Mouse (Mus musculus) limb, embryonic 14.5 days (tissue): ENCODE measurements around the gene Gabra6. TPM values are rescaled to one million over a fixed set of nuclear protein-coding genes. Genes with fewer than 3 reads are reported as not detected.

Source experiments
- ATAC-seq: fragments of 200-750 bp; cut with Nextera tagmentation; 2 replicates; pipeline ENCODE4 v1.8.0; 2017; ENCODE audit warnings: low read depth, moderate number of reproducible peaks, moderate TSS enrichment; ENCODE audit not compliant: low FRiP score
- DNase-seq: peaks from one replicate; pipeline ENCODE4 v3.0.0-alpha.2; 2015; ENCODE audit warnings: low spot score
- H3K27ac ChIP-seq: fragments of 300-500 bp; sonication (generic); replicated peaks from 2 replicates; pipeline ENCODE4 v1.5.1; 2014; ENCODE audit warnings: low read depth, mild to moderate bottlenecking, low read length, moderate library complexity, mixed read lengths
- H3K27me3 ChIP-seq: fragments of 300-500 bp; sonication (generic); 2 replicates; pipeline ENCODE4 v1.6.1; 2014; ENCODE audit warnings: low read length, mixed read lengths; ENCODE audit not compliant: control insufficient read depth, insufficient read depth
- H3K36me3 ChIP-seq: fragments of 300-500 bp; sonication (generic); 2 replicates; pipeline ENCODE4 v1.6.1; 2014; ENCODE audit warnings: mild to moderate bottlenecking, low read length, moderate library complexity, mixed read lengths; ENCODE audit not compliant: control insufficient read depth, insufficient read depth
- H3K4me1 ChIP-seq: fragments of 300-500 bp; sonication (generic); 2 replicates; pipeline ENCODE4 v1.6.1; 2014; ENCODE audit warnings: antibody characterized with exemption, low read length, mixed read lengths; ENCODE audit not compliant: control insufficient read depth, insufficient read depth
- H3K4me2 ChIP-seq: fragments of 300-500 bp; sonication (generic); replicated peaks from 2 replicates; pipeline ENCODE4 v1.6.1; 2014; ENCODE audit warnings: low read depth, mild to moderate bottlenecking, low read length, moderate library complexity; ENCODE audit not compliant: severe bottlenecking
- H3K4me3 ChIP-seq: fragments of 300-500 bp; sonication (generic); replicated peaks from 2 replicates; pipeline ENCODE4 v1.5.1; 2014; ENCODE audit warnings: low read length
- H3K9ac ChIP-seq: fragments of 300-500 bp; sonication (generic); 2 replicates; pipeline ENCODE4 v1.6.1; 2014; ENCODE audit warnings: mild to moderate bottlenecking, low read depth, low read length, moderate library complexity; ENCODE audit not compliant: severe bottlenecking
- H3K9me3 ChIP-seq: fragments of 300-500 bp; sonication (generic); 2 replicates; pipeline ENCODE4 v1.6.1; 2016; ENCODE audit warnings: low read length; ENCODE audit not compliant: control insufficient read depth
- POLR2A ChIP-seq: fragments of 200-500 bp; IDR thresholded peaks from 2 replicates; pipeline ENCODE4 v1.8.0; 2012; ENCODE audit warnings: inconsistent platforms, mild to moderate bottlenecking, moderate library complexity, borderline replicate concordance; ENCODE audit not compliant: insufficient read depth, insufficient read length; ENCODE audit errors: extremely low read depth
- WGBS: fragments of 180-500 bp; shearing (Covaris S2); extraction: QIAGEN DNeasy Blood & Tissue Kit; methylation state at CpG from one replicate; pipeline ENCODE4 v1.1.7; 2014; 5-methylcytosine and 5-hydroxymethylcytosine counted together
- polyA plus RNA-seq, 2 experiments: library from polyadenylated mRNA; depleted of rRNA in 1 of 2; stranded (reverse) in 1 of 2; unstranded in 1 of 2; fragments of >200 nt; fragmentation: Nextera tagmentation in 1 of 2; extraction: Ambion mirVana in 1 of 2; gene quantifications; 2 replicates each; pipeline versions ENCODE4 v1.2.1 to v1.2.3; 2012 to 2014

Gabra6 gene
- polyA plus RNA-seq, 2 experiments: not detected

DNA sequence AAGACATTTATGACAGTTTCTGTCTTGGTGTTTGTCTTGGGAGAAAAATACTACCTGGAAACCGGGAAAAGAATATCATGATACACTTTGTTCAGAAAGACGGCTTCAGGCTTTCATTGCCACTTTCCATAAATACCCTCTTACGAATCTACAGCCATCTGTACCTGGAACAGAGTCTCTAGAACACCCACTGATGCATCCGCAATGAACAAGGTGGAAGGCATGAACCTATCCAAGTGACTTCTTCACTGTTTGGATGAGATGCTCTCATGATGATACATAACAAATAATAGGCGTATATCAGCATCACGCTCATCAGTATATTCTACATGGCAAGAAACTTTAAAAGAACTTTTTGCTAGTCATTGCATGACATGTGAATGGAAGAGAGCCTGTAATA lies 1.8 kb downstream of the Gabra6 start:
- Histone ChIP-seq H3K36me3 (no peaks in the 10 kb centered on the region), H3K4me1 (no peaks in the 10 kb centered on the region), H3K9me3 (no peaks in the 10 kb centered on the region), H3K4me3 (no peak overlapping the region), H3K27me3 (no peaks in the 10 kb centered on the region), H3K9ac (no peak overlapping the region), H3K27ac (no peak overlapping the region), H3K4me2 (no peak overlapping the region)
- WGBS: 90% methylated on average over 6 of the region's 6 CpGs
- DNase-seq (no peak), ATAC-seq (no peak)
- no peak for TF ChIP-seq POLR2A

DNA sequence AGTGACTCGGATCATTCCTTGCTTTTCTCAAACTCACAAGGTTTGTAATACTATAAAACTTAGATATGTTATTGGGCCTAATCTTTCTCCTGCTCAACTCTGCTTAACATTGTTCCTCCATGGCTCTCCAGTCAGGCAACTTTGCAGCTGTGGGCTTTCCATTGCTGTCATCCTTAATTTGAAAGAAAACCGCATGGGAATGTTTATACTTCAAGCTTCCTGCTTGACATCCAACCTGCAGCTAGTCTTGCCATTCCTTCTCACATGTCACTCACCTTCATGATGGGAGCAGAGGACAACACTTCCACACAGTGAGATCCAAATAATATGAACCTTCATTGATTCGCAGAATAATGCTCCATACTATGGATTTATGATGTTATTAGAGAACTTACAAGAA lies 2.9 kb downstream of the Gabra6 start:
- no peak overlapping the region for H3K9ac ChIP-seq
- H3K4me1 ChIP-seq: no peaks in the 10 kb centered on the region
- H3K27me3 ChIP-seq: no peaks in the 10 kb centered on the region
- no peak for TF ChIP-seq POLR2A
- DNase-seq: no peak
- WGBS: 89% methylated on average over 3 of the region's 3 CpGs
- no peak overlapping the region for H3K27ac ChIP-seq
- H3K36me3 ChIP-seq: no peaks in the 10 kb centered on the region
- no peaks in the 10 kb centered on the region for H3K9me3 ChIP-seq
- H3K4me3 ChIP-seq: no peak overlapping the region
- ATAC-seq: no peak
- H3K4me2 ChIP-seq: no peak overlapping the region

DNA sequence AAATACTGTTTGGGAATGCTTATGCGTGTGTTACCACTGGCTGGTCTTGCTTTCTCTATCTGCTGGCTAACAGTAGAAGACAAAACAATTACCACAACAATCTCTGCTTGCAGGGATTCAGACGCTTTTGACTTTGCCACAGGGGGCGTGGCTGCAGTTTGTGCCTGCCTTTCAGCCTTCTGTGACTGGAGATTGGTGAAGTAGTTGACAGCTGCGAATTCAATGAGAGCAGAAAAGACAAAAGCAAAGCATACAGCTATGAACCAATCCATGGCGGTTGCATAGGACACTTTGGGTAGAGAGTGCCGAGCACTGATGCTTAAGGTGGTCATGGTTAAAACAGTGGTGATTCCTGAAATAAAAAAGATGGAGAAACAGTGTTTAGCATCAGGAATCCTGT lies 6.0 kb downstream of the Gabra6 start:
- ATAC-seq: no peak
- TF ChIP-seq POLR2A: no peak
- DNase-seq: no peak

DNA sequence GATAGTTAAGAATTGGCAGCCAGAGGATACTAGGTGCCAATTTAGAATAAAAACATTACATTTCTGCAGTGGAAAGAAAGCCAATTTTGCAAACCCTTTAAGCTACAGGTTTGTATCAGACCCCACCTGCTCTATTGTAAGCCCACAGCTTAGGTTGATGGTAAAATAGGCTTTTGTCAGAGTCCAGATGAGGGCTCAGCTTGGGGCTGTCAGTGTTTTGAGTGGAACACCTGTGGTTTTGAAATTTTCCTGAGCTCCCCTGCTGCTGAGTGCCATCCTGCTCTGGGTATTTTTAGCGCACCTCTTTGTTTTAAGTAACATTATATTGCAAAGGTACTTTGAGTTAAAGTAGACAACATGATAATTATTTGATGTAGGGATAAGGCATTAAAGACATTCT lies 10.0 kb downstream of the Gabra6 start:
- Histone ChIP-seq H3K36me3 (no peaks in the 10 kb centered on the region), H3K4me1 (no peaks in the 10 kb centered on the region), H3K9me3 (no peaks in the 10 kb centered on the region), H3K4me2 (no peak overlapping the region), H3K9ac (no peak overlapping the region), H3K27ac (no peak overlapping the region), H3K4me3 (no peak overlapping the region), H3K27me3 (no peaks in the 10 kb centered on the region)
- no peak for TF ChIP-seq POLR2A
- no peak for DNase-seq
- ATAC-seq: no peak
- 66% methylated on average over 1 of the region's 1 CpGs for WGBS

More for the DNA sequence above, 6.0 kb downstream of the Gabra6 start:
- Histone ChIP-seq H3K4me2 (no peak overlapping the region), H3K27ac (no peak overlapping the region), H3K4me1 (no peaks in the 10 kb centered on the region), H3K9me3 (no peaks in the 10 kb centered on the region), H3K27me3 (no peaks in the 10 kb centered on the region), H3K4me3 (no peak overlapping the region), H3K9ac (no peak overlapping the region), H3K36me3 (no peaks in the 10 kb centered on the region)
- WGBS: 22% methylated on average over 6 of the region's 6 CpGs

DNA sequence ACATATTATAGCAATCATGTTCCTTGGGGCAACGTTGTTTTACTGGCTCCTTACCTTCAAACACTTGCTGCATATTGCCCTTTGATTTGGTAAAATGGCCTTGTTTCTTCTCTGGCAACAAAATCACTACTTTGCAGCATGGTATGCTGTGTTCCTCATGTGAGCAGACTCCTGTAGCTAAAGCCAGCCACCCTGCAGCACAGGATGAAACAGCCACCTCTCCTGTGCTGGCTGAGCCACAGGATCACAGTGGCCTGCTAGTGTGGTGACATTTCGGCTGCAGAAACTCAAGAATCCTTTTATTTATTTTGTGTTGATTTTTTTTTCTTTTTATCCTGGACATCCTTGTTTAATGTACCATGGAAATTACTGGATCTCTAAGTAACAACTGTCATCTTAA lies 11.8 kb downstream of the Gabra6 start:
- Histone ChIP-seq H3K9me3 (no peaks in the 10 kb centered on the region), H3K4me1 (no peaks in the 10 kb centered on the region), H3K27me3 (no peaks in the 10 kb centered on the region), H3K36me3 (no peaks in the 10 kb centered on the region), H3K4me2 (no peak overlapping the region), H3K27ac (no peak overlapping the region), H3K4me3 (no peak overlapping the region), H3K9ac (no peak overlapping the region)
- DNase-seq: no peak
- WGBS: 67% methylated on average over 2 of the region's 2 CpGs
- no peak for ATAC-seq
- TF ChIP-seq POLR2A: no peak

DNA sequence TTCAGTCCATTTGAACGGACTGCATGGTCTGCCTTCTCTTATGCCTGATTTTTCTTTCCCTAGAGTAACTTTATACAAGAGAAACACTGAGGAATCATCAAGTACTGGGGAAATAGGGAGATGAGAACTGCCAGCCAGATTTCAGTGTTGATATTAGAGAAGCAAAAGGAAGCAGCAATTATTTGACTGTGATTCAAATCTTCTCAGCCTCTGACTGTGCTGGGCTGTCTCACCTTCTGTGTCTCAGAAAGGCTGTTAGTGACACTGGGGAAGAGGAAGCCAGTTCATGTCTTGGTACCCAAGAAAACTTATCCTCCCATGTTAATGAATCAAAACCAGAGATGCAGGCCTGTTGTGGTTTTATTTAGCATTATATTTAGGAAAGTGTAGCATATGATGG lies 14.8 kb downstream of the Gabra6 start:
- no peaks in the 10 kb centered on the region for H3K4me1 ChIP-seq
- no peak overlapping the region for H3K4me3 ChIP-seq
- no peak for ATAC-seq
- 82% methylated on average over 1 of the region's 1 CpGs for WGBS
- H3K36me3 ChIP-seq: no peaks in the 10 kb centered on the region
- no peaks in the 10 kb centered on the region for H3K27me3 ChIP-seq
- no peak overlapping the region for H3K9ac ChIP-seq
- no peak for TF ChIP-seq POLR2A
- no peak overlapping the region for H3K27ac ChIP-seq
- H3K9me3 ChIP-seq: no peaks in the 10 kb centered on the region
- no peak overlapping the region for H3K4me2 ChIP-seq
- DNase-seq: no peak
